Mouse (Mus musculus): ENCODE results near the gene Unc5b.
"Not testable (repeated sequence)": the region's sequence is repeated elsewhere in the genome, so short reads cannot be mapped to it uniquely, and the experiment has no call there.

Unc5b gene

GRCm38 (mm10) chr10:60752040-60753020 lies 79.1 kb downstream of the Unc5b start, which contains the start of gene Slc29a3:
Gene Slc29a3 (minus strand): TSS chr10:60752794.
- DNase-seq (ENCODE audit: low spot score), result peak; percentile 99

DNA sequence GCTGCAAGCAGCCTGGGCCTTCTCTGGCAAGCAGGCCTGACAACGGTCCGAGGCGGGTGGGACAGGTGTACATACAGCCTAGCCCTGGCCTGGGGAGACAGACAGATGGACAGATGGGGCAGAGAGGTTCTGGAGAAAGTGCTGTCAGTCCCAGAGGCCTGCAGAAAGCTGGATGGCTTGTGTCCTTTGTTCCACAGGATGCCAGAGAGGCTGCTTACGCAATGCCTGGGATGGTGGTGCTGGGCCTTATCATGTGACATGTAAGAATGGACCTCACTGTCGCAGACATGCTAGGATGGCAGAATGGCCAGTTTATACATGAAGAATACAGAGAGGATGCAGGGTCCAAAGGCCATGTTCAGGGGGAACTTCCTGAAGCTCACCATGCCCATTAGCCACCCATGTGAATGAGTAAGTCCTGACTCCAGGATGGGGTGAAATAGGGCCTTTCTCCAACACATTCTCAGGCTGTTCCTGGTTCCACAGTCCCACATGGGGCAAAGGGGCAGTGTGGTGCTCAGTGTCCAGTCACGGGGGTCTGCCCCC lies 83.6 kb downstream of the Unc5b start:
- no peak for DNase-seq (ENCODE audit: low spot score)

DNA sequence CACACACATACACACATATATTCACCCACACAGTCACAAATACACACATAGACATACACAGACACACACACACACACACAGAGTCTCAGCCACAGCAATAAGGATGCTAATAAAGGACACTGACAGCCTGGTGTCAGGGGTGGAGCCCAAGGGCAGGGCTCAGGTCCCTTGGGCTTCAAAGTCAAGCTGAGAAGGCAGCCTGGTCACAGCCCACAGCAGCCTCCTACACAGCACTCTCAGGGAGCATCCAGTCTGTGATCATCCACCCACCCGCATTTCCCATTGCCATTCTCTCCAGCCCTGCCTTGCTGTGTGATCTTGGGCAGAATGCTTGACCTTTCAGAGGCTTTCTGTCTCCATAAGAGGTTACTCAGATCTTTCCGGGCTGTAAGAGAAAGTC lies 84.9 kb downstream of the Unc5b start:
- no peak for DNase-seq (ENCODE audit: low spot score)

- DNase-seq (ENCODE audit: low spot score), result no peak
These were observed 86.7 kb downstream of the Unc5b start for GRCm38 (mm10) chr10:60744543-60745290.

DNA sequence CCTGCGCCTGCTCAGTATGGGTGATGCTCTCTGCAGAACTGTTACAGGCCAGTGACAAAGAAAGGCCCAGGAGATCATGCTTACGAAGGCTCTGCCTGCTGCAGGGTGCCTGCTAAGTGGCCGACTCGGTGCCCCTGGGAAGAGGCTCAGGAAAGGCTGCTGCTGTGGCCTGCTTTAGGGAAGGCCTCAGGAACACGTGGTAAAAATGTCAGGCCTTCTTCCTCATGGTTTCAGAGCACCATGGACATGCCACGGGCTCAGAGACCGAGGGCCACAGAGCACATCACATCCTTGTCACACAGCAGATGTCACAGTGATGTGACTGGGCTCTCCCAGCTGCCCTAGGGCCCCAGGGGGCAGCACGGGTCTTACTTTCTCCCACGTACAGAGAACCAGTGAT lies 87.7 kb downstream of the Unc5b start:
- no peak for DNase-seq (ENCODE audit: low spot score)

DNA sequence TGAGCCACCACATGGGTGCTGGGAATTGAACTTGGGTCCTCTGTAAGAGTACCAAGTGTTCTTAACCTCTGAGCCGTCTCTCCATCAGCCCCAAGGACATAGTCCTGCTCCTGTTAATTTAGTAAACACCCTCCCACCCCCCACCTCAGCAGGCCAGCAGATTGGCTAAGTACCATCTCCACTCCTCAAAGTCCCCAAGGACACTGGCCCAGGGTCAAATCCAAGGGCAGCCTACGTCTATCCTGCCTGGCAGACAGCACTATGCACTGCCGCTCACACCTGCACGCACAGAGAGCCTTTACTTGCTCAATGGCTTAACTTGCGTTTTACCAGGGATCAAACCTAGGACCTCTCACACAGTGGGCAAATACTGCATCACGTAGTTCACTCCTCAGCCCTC lies 88.4 kb downstream of the Unc5b start:
- no peak for DNase-seq (ENCODE audit: low spot score)

DNA sequence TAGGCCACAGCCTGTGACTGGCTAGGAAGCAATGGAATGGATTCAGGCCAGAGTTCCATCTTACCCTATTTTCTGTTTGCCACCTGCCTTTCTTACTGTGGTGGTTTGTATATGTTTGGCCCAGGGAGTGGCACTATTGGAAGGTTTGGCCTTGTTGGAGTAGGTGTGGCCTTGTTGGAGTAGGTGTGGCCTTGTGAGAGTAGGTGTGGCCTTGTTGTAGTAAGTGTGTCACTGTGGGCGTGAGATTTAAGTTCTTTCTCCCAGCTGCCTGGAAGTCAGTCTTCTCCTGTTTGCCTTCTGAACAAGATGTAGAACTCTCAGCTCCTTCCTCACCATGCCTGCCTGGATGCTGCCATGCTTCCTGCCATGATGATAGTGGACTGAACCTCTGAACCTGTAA lies 89.1 kb downstream of the Unc5b start:
- not testable (repeated sequence) for DNase-seq (ENCODE audit: low spot score)

DNA sequence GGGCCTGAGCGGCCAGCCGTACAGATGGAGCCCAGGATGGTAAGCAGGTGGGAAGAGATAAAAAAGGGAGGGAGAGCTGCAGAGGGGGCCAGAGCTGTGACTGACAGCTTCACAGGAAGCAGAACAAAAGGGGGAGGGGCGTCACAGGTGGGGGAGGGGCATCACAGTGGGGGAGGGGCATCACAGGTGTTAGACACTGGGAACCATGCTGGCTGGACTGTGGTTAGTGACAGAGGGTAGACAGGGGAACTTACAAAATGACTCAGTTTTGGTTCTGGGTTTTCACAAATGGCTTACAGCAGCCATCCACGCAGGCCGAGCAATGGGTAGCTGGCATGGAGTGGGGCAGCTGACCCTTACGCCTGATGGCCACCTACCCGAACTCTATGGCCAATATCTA lies 89.9 kb downstream of the Unc5b start:
- no peak for DNase-seq (ENCODE audit: low spot score)

- DNase-seq (ENCODE audit: low spot score), result no peak
These were observed 91.6 kb downstream of the Unc5b start for GRCm38 (mm10) chr10:60739619-60740363.

DNA sequence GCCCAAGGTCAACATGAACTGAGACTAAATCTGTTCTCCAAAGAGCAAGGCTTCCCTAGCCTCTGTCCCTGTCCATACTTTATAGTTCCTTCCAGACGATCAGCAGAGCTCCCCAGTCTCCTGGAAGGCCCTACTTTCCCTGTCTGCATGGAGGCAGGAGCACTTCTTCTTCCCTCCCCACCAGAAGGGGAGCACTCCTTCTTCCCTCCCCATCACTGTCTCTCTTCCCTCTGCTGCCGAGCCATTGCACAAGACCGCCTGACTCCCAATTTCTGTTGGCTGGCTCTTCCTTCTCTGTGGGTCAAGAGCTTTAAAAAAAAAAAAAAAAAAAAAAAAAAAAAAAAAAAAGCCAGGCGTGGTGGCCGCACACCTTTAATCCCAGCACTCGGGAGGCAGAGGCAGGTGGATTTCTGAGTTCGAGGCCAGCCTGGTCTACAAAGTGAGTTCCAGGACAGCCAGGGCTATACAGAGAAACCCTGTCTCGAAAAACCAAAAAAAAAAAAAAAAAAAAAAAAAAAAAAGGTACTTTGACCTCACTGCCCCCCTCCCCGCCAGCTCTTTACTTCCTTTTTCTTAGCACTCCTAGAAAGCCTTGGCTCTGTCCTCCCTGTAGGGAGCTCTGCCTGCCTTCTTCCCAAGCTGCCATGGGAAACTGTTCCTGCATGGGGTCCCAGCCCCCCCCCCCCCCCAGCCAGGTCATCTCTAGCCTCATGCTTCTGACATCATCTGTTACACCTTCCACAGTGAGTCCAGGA lies 93.3 kb downstream of the Unc5b start:
- DNase-seq (ENCODE audit: low spot score), result no peak

DNA sequence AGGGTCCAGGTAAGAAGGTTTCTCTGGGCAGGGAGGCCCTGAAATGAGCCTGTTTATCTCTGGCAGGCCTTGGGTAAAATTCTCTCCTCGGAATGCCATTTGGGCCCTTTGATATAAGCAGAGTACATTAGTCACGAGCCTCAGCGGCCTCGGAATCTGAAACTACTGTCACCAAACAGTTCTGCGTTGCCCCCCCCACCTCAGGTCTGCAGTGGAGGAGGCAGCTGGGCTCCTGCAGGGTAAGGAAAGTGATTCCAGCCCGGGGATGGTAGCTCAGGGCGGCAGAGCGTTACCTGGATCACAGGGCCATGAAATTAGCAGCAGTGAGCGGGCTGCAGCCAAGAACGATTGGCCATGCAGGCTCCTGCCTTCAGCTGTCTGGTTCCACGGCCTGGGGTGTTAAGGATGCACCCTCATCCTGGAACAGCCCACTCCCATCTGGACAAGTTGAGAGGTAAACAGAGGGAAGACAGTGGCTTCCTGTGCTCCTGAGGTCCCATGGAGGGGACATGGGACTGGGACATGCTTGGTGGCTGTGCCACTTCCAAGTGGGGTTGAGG lies 94.1 kb downstream of the Unc5b start:
- DNase-seq (ENCODE audit: low spot score), result no peak

DNA sequence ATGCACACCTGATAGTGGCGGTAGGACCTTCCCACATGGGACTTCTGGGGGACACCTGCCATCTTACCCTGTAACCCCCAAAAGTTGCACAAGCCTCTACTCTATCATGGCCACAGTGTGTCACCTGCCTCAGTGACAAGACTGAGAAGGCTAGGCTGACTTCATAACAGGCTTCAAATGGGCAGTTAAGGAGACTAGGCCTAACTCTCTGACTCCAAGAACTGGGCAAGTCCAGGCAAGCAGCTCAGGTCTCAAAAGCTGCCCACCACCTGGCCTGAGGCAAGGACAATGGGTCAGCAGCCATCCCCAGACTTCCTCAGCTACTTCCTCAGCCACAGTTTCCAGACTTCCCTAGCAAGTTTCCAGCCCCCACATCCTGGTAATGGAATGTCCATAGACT lies 95.6 kb downstream of the Unc5b start:
- DNase-seq (ENCODE audit: low spot score), result no peak

DNA sequence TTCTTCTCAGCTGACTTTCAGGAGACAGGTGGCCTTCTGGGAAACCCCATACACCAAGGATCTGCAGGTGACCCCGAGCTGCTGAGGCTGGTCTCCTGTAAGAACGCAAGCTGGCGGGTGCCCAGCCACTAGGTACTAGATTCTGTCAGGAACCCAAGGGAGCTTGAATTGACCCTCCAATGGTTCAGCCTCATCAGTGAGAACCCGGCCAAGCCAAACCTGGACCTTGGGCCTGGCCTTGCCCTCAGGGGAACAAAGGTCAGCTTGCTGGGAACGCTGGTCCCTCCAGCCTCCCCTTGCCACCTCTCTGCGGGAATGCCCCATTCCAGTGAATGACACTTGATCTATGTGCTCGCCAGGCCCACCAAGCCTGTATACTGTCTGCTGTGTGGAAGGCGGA lies 97.9 kb downstream of the Unc5b start:
- DNase-seq (ENCODE audit: low spot score), result no peak

GRCm38 (mm10) chr10:60732397-60732861 lies 99.0 kb downstream of the Unc5b start:
- no peak for DNase-seq (ENCODE audit: low spot score)

- no peak for DNase-seq (ENCODE audit: low spot score)
These were observed 99.6 kb downstream of the Unc5b start for GRCm38 (mm10) chr10:60731742-60732141.

- no peak for DNase-seq (ENCODE audit: low spot score)
These were observed 104.1 kb downstream of the Unc5b start for GRCm38 (mm10) chr10:60727301-60727700.

DNA sequence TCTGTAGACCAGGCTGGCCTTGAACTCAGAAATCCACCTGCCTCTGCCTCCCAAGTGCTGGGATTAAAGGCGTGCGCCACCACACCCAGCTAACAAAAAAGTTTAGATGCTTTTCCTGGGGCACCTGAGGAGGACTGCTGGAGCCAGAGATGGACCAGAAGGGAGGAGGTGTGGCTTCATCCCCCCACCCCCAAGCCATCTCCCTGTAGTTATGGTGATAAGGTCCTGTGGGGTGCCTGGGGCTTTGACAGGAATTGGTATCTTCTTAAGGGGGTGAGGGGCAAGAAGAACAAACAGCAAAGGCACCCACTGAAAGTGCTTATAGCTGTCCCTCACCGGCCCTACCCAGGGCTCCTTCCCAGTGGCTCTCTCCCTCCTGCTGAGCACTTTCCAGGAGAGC lies 104.5 kb downstream of the Unc5b start:
- no peak for DNase-seq (ENCODE audit: low spot score)

DNA sequence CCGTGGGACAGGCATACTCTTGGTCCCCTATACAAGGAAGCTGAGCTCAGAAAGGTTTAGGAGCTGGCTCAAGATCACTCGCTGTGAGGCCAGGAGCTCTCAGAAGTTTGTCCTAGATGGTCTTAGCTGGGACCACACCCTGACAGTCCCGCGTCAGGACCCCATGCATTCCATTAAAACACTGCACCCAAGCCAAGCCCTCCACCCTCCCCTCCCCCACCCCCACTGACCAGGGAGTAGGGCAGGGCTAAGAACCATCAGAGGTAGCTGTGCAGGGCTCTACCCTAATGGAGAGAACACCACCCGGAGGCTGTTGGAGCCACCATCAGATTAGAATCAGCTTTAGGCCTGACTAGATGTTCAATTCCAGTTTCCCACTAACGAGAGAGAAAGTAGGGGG lies 106.9 kb downstream of the Unc5b start:
- DNase-seq (ENCODE audit: low spot score), result no peak

DNA sequence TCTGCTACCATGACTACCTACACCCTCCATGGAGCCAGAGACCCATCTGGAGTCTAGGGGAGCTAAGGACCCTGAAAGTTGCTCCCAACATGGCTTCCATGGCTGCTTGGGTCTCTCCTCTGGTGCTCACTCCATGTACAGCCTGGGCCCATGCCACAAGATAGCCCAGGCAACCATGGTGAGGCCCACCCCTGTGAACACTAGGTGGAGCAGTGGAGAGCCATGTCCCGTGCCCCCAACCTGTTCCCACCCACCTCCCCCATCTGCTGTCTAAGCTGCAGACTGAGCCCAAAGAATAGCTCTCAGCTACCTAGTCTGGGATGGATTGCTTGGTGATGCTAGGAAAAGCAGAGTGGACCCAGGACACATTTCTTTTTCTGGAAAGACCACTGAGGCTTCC lies 108.0 kb downstream of the Unc5b start:
- no peak for DNase-seq (ENCODE audit: low spot score)

DNA sequence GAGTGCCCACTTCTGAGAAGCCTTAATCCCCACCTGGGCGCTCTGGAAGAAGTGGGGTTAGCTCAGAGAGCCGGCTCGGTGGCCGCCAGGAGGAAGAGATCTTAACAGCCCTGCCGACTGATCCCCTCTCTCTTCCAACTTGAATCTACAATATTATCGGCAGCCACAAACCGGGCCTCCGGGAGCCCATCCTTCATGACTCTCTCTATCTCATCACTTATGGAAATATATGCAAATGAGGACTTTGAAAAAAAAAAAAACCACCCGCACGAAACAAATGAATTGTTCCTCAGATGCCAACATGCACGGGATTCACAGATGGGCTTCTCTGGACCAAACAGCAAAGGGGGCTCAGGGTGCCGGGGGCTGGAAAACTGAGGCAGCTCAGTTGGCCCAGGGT lies 109.7 kb downstream of the Unc5b start:
- no peak for DNase-seq (ENCODE audit: low spot score)

DNA sequence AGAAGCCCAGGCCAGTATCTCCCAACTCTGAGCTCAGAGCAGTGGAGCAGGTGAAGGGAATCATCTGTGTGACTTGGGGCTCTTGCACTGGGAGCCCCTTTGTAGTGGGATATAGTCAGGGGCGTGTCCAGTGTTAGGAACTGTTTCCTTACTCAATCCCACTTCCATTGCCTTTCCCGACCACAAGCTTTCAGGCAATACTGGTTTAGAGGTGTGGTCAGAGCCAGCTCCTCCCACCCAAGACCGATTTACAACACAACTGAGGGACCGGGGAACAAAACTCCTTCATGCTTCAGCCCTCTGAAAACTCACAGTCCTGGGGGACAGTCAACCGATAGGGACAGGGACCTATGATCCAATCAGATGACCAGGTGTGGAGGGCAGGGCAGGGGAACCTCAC lies 110.9 kb downstream of the Unc5b start:
- no peak for DNase-seq (ENCODE audit: low spot score)
